Mouse (Mus musculus) naive thymus-derived CD4-positive, alpha-beta T cell, adult 2 months (primary cell): ENCODE data around the gene Pltp.

Source experiments
- DNase-seq: peaks from one replicate; pipeline ENCODE4 v3.0.0-alpha.2; 2011; ENCODE audit warnings: low read depth

Pltp gene

DNA sequence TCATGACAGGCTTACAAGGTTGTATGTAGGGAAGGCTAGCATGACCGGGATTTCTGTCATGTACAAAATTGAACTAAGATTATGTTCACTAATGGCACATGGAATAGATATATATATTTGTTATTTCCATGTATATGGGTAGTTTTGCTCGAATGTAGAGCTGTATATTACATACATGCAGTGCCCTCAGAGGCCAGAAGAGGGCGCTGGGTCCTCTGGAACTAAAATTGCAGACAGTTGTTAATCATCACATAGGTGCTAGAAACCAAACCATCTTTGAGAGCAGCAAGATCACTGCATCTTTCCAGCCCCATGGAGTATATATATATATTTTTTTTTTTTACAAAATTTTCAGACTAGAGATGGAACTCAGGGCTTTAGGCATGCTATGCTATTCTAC, 11.7 kb downstream of the Pltp start:
- peak; percentile 59 for DNase-seq

DNA sequence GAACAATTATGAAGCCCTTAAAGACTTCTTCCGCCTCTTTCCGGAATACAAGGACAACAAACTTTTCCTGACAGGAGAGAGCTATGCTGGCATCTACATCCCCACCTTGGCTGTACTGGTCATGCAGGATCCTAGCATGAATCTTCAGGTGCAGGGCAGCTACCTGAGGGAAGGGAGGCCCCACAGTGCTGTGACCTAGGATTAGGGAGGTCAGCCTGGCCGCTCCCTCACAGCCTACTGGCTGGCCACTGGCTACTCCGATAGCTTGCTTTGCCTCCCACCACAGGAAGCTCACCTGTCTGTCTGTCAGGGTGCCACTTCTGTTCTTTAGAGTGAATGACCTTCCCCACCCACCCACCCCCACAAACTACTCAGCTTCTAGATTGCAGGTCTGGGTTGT, 22.3 kb downstream of the Pltp start:
- no peak for DNase-seq

- DNase-seq: peak; percentile 45
These were observed 23.0 kb downstream of the Pltp start for GRCm38 (mm10) chr2:164834531-164834930.

DNA sequence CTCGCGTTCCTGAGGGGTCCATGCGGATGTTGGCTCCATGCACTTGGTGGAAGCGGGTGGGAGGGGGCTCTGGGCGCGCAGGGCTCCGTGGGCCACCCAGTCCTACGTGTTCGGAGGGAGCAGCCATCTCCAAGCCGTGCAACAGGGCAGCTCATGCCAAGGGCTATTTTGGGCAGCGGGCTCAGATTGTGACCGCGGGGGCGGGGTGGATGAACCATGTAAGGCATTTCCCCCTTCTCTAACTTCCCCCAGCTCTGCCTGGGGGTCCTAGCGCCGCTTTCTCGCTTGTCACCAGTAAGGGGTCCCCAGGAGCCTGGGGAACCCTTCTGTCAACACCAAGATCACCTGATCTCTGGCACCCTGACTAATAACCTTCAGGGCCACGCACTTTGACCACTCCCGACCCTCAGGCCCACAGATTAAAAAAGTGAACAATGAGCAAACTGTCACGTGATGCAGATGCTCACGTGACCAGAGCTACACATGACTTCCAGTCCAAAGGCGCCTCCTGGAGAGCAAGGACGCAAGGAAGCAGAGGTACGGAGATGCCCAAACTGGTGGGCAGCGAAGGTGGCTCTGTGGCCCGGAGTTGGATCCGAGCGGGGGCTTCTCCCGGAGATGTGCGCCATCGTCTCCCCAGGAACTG, 24.1 kb downstream of the Pltp start, which contains the start of gene Neurl2:
TSS of gene Neurl2 (minus strand) at position 143 of the 646 bp plus-strand sequence.
- peak; percentile 95 for DNase-seq

DNA sequence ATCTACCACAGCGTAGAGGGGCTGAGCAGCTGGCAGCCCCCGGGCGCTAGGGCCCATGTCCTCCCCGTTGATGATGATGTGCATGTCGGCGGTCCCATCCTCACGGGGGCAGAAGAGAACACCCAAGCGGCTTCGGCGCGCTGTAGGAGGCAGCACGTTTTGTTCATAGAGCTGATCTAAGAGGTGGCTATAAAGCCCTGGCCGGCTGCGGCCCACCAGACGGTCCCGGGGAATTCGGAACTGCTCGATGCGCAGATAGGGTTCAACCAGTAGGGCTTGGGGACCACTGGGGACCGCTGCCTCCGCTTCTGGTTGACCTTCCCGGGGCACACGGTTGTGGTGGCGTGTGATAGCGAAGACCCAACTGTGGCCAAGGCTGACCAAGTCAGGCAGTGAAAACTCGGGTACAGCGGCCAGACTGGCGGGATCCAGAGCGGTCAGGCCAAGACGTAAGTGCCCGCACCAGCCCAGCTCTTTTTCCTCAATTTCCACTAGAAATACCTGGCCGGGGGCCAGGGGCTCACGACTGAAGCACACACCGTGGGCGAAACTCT, 24.7 kb downstream of the Pltp start, which contains the start of gene Ctsa:
TSS of gene Ctsa (plus strand) at position 126 of the 554 bp plus-strand sequence.
- peak; percentile 86 for DNase-seq

DNA sequence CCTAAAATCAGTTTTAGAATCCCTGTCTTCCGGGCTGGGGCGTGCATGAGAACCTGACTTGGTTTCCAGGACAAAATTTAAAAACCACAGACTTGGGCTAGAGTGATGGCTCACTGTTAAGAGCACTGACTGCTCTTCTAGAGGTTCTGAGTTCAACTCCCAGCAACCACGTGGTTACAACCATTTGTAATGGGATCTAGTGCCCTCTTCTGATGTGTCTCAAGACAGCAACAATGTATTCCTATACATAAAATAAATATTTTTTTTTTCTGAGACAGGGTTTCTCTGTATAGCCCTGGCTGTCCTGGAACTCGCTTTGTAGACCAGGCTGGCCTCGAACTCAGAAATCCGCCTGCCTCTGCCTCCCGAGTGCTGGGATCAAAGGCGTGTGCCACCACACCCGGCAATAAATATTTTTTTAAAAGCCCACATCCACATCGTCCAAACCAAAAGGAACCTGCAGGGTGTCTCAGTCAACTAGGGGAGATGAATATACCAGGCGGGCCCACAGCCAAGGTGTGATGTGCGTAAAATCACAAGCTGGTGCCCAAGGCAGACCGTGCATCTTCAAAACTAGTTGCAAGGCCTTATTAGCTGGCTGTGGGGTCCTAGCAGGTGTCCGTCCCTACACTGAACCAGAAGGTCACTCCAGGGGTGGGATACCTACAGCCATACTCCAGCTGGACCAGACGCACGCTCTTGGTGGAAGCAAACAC, 25.3 kb downstream of the Pltp start:
- no peak for DNase-seq

GRCm38 (mm10) chr2:164831029-164831428, 26.5 kb downstream of the Pltp start:
- DNase-seq: no peak

DNA sequence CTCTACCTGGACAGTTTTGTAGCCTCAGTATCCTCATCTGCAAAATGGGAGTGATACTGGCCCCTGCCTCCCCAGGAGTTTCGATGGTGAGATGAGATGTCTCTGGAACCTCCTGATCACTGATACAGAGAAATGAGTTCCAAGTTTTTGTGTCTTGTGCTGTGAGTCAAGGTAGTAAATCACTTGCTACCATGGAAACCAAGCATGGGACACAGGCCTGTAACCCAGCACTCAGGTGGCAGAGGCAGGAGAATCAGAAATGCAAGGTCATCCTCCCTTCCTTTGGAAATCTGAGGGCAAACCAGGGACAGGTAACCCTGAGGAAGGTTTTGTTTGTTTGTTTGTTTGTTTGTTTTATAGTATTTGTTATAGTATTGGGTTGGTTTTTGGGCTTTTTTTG, 28.4 kb downstream of the Pltp start:
- no peak for DNase-seq

GRCm38 (mm10) chr2:164828437-164828836, 29.1 kb downstream of the Pltp start, which contains the start of gene Spata25:
Gene Spata25 (minus strand): TSS chr2:164828537.
- no peak for DNase-seq

DNA sequence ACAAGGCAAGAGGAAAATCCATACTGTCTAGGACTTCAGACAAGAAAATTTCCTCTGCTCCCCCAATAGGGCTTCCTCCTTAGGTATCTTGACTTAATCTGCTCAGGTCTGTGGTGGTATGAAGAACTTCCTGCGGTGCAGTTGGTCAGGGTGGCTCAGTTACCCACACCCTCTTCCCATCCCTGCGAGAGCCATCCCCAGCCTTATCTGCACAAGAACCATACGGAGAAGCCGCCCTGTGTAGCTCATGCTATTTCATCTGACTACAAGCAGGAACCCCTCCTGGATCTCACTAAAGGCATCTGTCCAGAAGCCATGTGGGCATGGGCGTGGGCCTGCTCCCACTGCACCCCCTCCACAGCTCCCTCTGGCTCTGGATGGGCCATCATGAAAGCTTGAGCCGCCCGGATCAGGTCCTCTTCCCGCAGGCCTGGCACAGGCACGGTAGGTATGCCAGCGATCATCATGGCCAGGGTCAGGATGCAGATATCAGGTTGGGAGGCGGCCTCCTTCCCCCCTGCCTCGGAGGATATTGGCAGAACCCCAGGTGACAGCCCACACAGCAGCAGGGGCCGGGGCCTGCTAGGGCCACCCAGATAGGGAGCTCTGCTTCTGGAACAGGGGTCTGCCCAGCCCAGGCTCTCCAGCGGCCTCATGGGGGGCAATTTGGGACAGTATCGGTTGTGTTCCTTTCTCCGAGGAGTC, 30.2 kb downstream of the Pltp start:
- no peak for DNase-seq

GRCm38 (mm10) chr2:164825521-164825920, 32.0 kb downstream of the Pltp start:
- no peak for DNase-seq

DNA sequence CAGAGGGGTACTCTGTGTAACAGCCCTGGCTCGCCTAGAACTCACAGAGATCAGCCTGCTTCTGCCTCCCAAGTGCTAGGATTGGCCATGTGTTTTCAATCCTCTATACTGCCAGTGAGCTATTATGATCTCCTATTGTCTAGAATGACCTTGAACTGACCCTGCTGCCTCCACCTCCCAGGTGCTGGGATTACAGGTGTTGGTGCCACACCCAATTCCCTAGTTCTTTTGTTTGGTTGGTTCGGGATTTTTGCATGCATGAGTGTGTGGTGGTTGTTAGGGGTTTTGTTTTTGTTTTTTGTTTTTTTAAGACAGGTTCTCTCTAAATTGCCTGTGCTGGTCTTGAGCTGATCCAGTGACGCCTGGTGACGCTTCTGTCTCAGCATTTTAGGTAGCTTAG, 33.5 kb downstream of the Pltp start:
- no peak for DNase-seq

- DNase-seq: no peak
These were observed 34.3 kb downstream of the Pltp start for GRCm38 (mm10) chr2:164823181-164823585.

DNA sequence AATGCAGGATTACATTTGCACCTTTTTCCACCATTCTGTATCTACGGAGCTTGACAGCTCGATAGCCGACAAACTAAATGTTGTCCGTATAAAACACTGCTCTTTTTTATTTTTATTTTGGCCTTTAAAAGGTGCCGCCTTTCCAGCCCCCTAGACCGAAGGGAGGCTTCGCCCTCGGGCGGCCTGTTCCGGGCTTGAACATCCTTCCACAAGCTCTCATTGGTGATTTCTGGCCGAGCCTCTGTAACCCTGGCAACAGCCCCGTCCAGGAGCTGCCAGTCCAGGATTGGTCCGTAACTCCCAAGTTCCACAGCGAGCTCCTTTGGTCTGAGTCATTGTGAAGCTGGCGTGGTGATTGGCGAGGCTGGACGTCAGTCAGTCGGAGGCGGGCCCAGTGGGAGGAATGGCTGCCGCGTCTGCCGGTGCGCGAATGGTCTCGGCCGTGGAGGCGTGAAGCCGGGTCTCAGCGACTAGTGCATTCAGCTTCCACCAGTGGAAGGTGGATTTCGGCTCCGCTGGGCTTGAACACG, 34.8 kb downstream of the Pltp start, which contains the start of gene Zswim1:
TSS of gene Zswim1 (plus strand) at position 51 of the 530 bp plus-strand sequence.
- DNase-seq: peak; percentile 99

DNA sequence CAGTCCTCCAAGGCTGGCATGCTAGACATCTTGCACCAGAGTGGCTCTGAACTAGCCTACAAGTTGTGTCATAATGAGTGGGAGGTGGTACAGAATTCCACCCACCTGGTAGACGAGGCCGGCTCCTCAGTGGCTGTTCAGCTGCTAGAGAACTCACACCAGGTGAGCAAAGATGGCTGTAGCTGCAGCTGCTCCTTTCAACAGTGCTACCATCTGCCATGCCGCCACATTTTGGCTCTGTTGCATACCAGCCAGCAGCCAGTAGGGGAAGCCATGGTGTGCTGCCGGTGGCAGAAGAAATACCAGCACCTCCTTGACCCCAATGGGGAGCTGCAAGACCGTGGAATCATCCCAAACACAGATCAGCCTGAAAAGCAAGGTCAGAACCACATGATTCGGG, 36.5 kb downstream of the Pltp start:
- DNase-seq: no peak

GRCm38 (mm10) chr2:164817703-164818102, 39.8 kb downstream of the Pltp start:
- DNase-seq: no peak

- no peak for DNase-seq
These were observed 40.3 kb downstream of the Pltp start for GRCm38 (mm10) chr2:164817206-164817605.

- DNase-seq: no peak
These were observed 41.7 kb downstream of the Pltp start for GRCm38 (mm10) chr2:164815821-164816220.

DNA sequence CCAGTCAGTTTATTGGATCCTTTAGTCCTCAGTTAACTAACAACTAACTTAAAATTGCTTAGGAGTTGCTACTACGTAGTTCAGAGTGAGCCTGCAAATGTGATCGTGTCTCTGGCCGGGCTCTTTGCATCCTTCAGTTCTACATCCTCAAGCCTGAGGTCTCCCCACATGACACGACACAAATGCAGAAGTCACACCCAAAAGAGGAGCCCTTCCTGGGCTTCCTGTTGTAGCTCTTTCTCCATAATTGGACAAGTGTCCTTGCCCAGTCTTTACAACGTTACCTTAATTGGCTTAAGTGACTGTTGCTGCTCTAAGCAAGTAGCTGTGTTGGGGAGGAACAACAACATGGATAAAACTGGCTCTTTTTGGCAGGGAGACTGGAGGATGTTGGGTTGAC, 42.2 kb downstream of the Pltp start:
- no peak for DNase-seq

GRCm38 (mm10) chr2:164813557-164813956, 44.0 kb downstream of the Pltp start:
- DNase-seq: no peak

- DNase-seq: no peak
These were observed 50.9 kb downstream of the Pltp start for GRCm38 (mm10) chr2:164806614-164807013.

DNA sequence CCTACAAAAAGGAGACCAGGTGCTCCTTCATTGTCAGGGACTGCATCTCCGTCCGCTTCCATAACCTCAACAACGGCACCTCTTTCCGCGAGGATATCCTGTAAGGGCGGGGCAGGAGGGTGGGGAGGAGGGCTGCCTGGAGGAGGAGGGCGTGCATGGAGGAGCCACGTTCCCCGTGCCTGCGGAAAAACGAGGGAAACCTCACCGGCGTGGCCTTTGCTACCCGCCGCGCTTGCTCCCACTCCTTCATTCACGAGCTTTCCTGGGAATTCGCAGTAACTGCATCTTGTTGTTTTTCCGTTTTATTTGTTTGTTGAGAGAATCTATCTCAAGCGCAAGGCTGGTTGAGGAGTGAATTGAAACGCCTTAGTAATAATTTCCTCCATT, 52.2 kb downstream of the Pltp start:
- DNase-seq: no peak
